Mouse (Mus musculus): ENCODE data around the gene Hbb-y. TPM values are rescaled to one million over a fixed set of nuclear protein-coding genes. Genes with fewer than 3 reads are reported as not detected.
"Not testable (repeated sequence)": the region's sequence is repeated elsewhere in the genome, so short reads cannot be mapped to it uniquely, and the experiment has no call there.

Hbb-y gene
- total RNA-seq, 2 experiments from 2014 or later = not detected

GRCm38 (mm10) chr7:103815085-103815484 is 37.9 kb downstream of the Hbb-y start:
- intact Hi-C loops (cut with DNase I; ENCODE audit: low total_unique reads); DNase-seq: not testable (repeated sequence)

- DNase-seq = no peak
- intact Hi-C loops (cut with DNase I; ENCODE audit: low total_unique reads) = no loop called here
Measured at GRCm38 (mm10) chr7:103813766-103814165, 39.2 kb downstream of the Hbb-y start, which contains the start of gene Hbb-bt. Gene Hbb-bt, minus strand, starts transcription at chr7:103813996.

- DNase-seq; intact Hi-C loops (cut with DNase I; ENCODE audit: low total_unique reads): not testable (repeated sequence)
Measured at GRCm38 (mm10) chr7:103813152-103813551, 39.9 kb downstream of the Hbb-y start.

GRCm38 (mm10) chr7:103812174-103812573 is 40.8 kb downstream of the Hbb-y start:
- DNase-seq = no peak
- intact Hi-C loops (cut with DNase I; ENCODE audit: low total_unique reads) = no loop called here

- intact Hi-C loops (cut with DNase I; ENCODE audit: low total_unique reads) = no loop called here
- no peak for DNase-seq
Measured at GRCm38 (mm10) chr7:103811223-103811845, 41.7 kb downstream of the Hbb-y start.

- intact Hi-C loops (cut with DNase I; ENCODE audit: low total_unique reads) = no loop called here
- no peak for DNase-seq
Measured at GRCm38 (mm10) chr7:103810746-103811145, 42.3 kb downstream of the Hbb-y start.

- intact Hi-C loops (cut with DNase I; ENCODE audit: low total_unique reads) = no loop called here
- DNase-seq = no peak
Measured at GRCm38 (mm10) chr7:103810296-103810695, 42.7 kb downstream of the Hbb-y start.

GRCm38 (mm10) chr7:103809801-103810155 is 43.2 kb downstream of the Hbb-y start:
- no peak for DNase-seq
- intact Hi-C loops (cut with DNase I; ENCODE audit: low total_unique reads) = no loop called here

- intact Hi-C loops (cut with DNase I; ENCODE audit: low total_unique reads) = no loop called here
Measured at GRCm38 (mm10) chr7:103808971-103809800, 43.8 kb downstream of the Hbb-y start.

GRCm38 (mm10) chr7:103808120-103808519 is 44.9 kb downstream of the Hbb-y start:
- DNase-seq; intact Hi-C loops (cut with DNase I; ENCODE audit: low total_unique reads): not testable (repeated sequence)

More at GRCm38 (mm10) chr7:103808971-103809800, 43.8 kb downstream of the Hbb-y start:
- no peak for DNase-seq

- no peak for DNase-seq
Measured at GRCm38 (mm10) chr7:103806856-103807255, 46.2 kb downstream of the Hbb-y start.

More at GRCm38 (mm10) chr7:103806856-103807255, 46.2 kb downstream of the Hbb-y start:
- intact Hi-C loops (cut with DNase I; ENCODE audit: low total_unique reads) = no loop called here

Other genes with a start within 250 kb of the Hbb-y start
- gene Olfr620, start 240.7 kb downstream of the Hbb-y start, total RNA-seq (2021) = not detected
- not detected for gene Olfr622, start 210.5 kb downstream of the Hbb-y start, total RNA-seq (2021)
- gene Olfr623, start 189.5 kb downstream of the Hbb-y start, total RNA-seq (2021) = not detected
- not detected for gene Olfr624, start 182.0 kb downstream of the Hbb-y start, total RNA-seq (2021)
- gene Olfr625-ps1, start 170.5 kb downstream of the Hbb-y start, total RNA-seq (2021) = not detected
- not detected for gene Olfr243, start 138.5 kb downstream of the Hbb-y start, total RNA-seq (2021)
- not detected for gene Olfr628, start 122.8 kb downstream of the Hbb-y start, total RNA-seq (2021)
- not detected for gene Olfr629, start 108.3 kb downstream of the Hbb-y start, total RNA-seq (2021)
- not detected for gene Olfr630, start 95.9 kb downstream of the Hbb-y start, total RNA-seq (2021)
- gene Olfr69, start 81.6 kb downstream of the Hbb-y start, total RNA-seq (2021) = not detected
- gene Olfr68, start 73.5 kb downstream of the Hbb-y start, total RNA-seq (2021) = not detected
- gene Olfr67, start 61.4 kb downstream of the Hbb-y start, total RNA-seq (2021) = not detected
- gene Hbb-bt, start 39.2 kb downstream of the Hbb-y start, total RNA-seq (2021) = 100 to 1,000 TPM; 114 to 127 TPM
- 1,000 to 10,000 TPM; 1,097 to 1,122 TPM for gene Hbb-bs, start 25.1 kb downstream of the Hbb-y start, total RNA-seq (2021)
- gene Hbb-bh2, start 12.7 kb downstream of the Hbb-y start, total RNA-seq (2021) = not detected
- not detected for gene Hbb-bh1, start 10.1 kb downstream of the Hbb-y start, total RNA-seq (2021)
- not detected for gene Olfr66, start 33.0 kb upstream of the Hbb-y start, total RNA-seq (2021)
- gene Olfr64, start 41.3 kb upstream of the Hbb-y start, total RNA-seq (2021) = not detected
- gene Olfr65, start 50.3 kb upstream of the Hbb-y start, total RNA-seq (2021) = not detected
- not detected for gene Olfr631, start 75.6 kb upstream of the Hbb-y start, total RNA-seq (2021)
- not detected for gene Olfr632, start 81.1 kb upstream of the Hbb-y start, total RNA-seq (2021)
- gene Olfr633, start 91.2 kb upstream of the Hbb-y start, total RNA-seq (2021) = not detected
- not detected for gene Olfr635, start 117.9 kb upstream of the Hbb-y start, total RNA-seq (2021)
- gene Olfr638, start 145.5 kb upstream of the Hbb-y start, total RNA-seq (2021) = not detected
- gene Olfr639, start 164.1 kb upstream of the Hbb-y start, total RNA-seq (2021) = not detected
- gene Olfr640, start 172.4 kb upstream of the Hbb-y start, total RNA-seq (2021) = not detected
- gene Olfr641, start 182.2 kb upstream of the Hbb-y start, total RNA-seq (2021) = not detected
- not detected for gene Olfr642, start 199.4 kb upstream of the Hbb-y start, total RNA-seq (2021)
- gene 4930516K23Rik, start 208.2 kb upstream of the Hbb-y start, total RNA-seq (2021) = not detected
- not detected for gene Olfr644, start 218.7 kb upstream of the Hbb-y start, total RNA-seq (2021)
- gene Olfr645, start 232.2 kb upstream of the Hbb-y start, total RNA-seq (2021) = not detected

All from gastrocnemius, postnatal 14 days (tissue).